Mouse (Mus musculus) midbrain, embryonic 10.5 days (tissue): Measurements from ENCODE around the gene Ugt1a6b. TPM values are rescaled to one million over a fixed set of nuclear protein-coding genes. Genes with fewer than 3 reads are reported as not detected.
A peak's percentile ranks its signal among the peaks of the same experiment; 100 is the strongest.

ENCODE experiments used
- DNase-seq: peaks from one replicate; pipeline ENCODE4 v3.0.0-alpha.2; 2017; ENCODE audit warnings: low spot score
- H3K27ac ChIP-seq: fragments of 300-500 bp; sonication (generic); replicated peaks from 2 replicates; pipeline ENCODE4 v1.5.1; 2016; ENCODE audit warnings: mild to moderate bottlenecking
- H3K27me3 ChIP-seq: fragments of 300-500 bp; sonication (generic); 2 replicates; pipeline ENCODE4 v1.6.1; 2016; ENCODE audit warnings: low read depth, mild to moderate bottlenecking; ENCODE audit not compliant: poor library complexity, severe bottlenecking
- H3K36me3 ChIP-seq: fragments of 300-500 bp; sonication (generic); 2 replicates; pipeline ENCODE4 v1.6.1; 2016; ENCODE audit warnings: mild to moderate bottlenecking, moderate library complexity
- H3K4me1 ChIP-seq: fragments of 300-500 bp; sonication (generic); 2 replicates; pipeline ENCODE4 v1.6.1; 2016
- H3K4me3 ChIP-seq: fragments of 300-500 bp; sonication (generic); 2 replicates; pipeline ENCODE4 v1.5.1; 2016; ENCODE audit warnings: mild to moderate bottlenecking, moderate library complexity
- H3K9me3 ChIP-seq: fragments of 300-500 bp; sonication (generic); replicated peaks from 2 replicates; pipeline ENCODE4 v1.6.1; 2016; ENCODE audit warnings: mild to moderate bottlenecking
- WGBS: fragments of 180-500 bp; shearing (Covaris S2); methylation state at CpG from one replicate; pipeline ENCODE4 v1.1.7; 2016; 5-methylcytosine and 5-hydroxymethylcytosine counted together
- polyA plus RNA-seq: library from polyadenylated mRNA; unstranded; fragments of >200 nt; fragmentation: Nextera tagmentation; extraction: Ambion mirVana; gene quantifications from 2 replicates; pipeline ENCODE4 v1.2.1, GENCODE M21; 2016

Ugt1a6b gene
- polyA plus RNA-seq, 1 experiment from 2014 or later = not detected

GRCm38 (mm10) chr1:88179657-88180056, 76.6 kb downstream of the Ugt1a6b start:
- Histone ChIP-seq H3K4me3 (no peak overlapping the region), H3K9me3 (peaks cover 22% of the 10 kb centered on the region), H3K27me3 (no peaks in the 10 kb centered on the region), H3K27ac (no peak overlapping the region), H3K4me1 (no peaks in the 10 kb centered on the region), H3K36me3 (no peaks in the 10 kb centered on the region)
- WGBS = 75% methylated on average over 1 of the region's 1 CpGs
- no peak for DNase-seq

- Histone ChIP-seq H3K4me3 (no peak overlapping the region), H3K27me3 (no peaks in the 10 kb centered on the region), H3K27ac (no peak overlapping the region), H3K4me1 (no peaks in the 10 kb centered on the region), H3K36me3 (no peaks in the 10 kb centered on the region), H3K9me3 (no peaks in the 10 kb centered on the region)
- no peak for DNase-seq
- 93% methylated on average over 5 of the region's 5 CpGs for WGBS
These were observed 83.4 kb downstream of the Ugt1a6b start for GRCm38 (mm10) chr1:88186325-88186935.

- no peaks in the 10 kb centered on the region for H3K9me3 ChIP-seq
- H3K36me3 ChIP-seq = no peaks in the 10 kb centered on the region
- no peaks in the 10 kb centered on the region for H3K4me1 ChIP-seq
- H3K27ac ChIP-seq = no peak overlapping the region
- H3K4me3 ChIP-seq = no peak overlapping the region
- 69% methylated on average over 3 of the region's 3 CpGs for WGBS
- no peaks in the 10 kb centered on the region for H3K27me3 ChIP-seq
- DNase-seq = no peak
These were observed 89.1 kb downstream of the Ugt1a6b start for GRCm38 (mm10) chr1:88192136-88192535.

DNA sequence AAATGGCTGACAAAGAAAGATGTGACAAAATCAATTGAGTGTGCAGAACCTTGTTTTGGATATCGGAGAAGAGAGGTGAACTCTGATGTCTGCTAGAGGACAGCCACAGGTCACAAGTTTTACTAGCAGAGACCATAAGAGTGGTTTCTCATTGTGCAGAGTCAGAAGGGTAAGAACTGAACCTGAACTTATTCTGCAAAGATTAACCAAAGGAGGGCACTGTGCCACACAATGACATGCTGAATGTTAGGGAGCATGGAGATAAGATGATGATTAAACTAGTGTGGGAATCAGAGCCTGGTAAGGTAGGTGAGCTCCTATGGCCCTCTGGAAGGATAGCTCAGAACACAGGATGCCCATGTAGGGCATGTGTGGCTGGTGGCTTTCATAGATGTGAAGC, 92.6 kb downstream of the Ugt1a6b start:
- no peaks in the 10 kb centered on the region for H3K9me3 ChIP-seq
- DNase-seq = no peak
- WGBS = 84% methylated on average over 1 of the region's 1 CpGs
- no peaks in the 10 kb centered on the region for H3K4me1 ChIP-seq
- H3K27me3 ChIP-seq = peaks cover 5% of the 10 kb centered on the region; the same call in 1 of the 2 replicates
- H3K4me3 ChIP-seq = no peak overlapping the region
- no peak overlapping the region for H3K27ac ChIP-seq
- no peaks in the 10 kb centered on the region for H3K36me3 ChIP-seq

DNA sequence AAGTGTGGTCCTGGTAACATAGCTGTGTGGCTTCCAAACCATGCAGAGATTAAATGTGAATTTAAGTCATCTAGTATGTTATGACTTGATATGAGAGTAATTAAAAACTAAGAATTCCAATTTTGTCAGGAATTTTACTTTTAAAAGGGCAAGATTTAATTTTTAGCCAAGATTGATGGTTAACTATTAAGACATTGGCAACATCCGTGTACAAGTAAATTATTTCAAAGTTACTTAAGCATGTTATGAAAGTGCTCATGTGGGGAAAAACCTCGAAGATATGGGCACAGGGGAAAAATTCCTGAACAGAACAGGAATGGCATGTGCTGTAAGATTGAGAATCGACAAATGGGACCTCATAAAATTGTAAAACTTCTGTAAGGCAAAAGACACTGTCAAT, 94.4 kb downstream of the Ugt1a6b start:
- H3K36me3 ChIP-seq = no peaks in the 10 kb centered on the region
- no peak overlapping the region for H3K27ac ChIP-seq
- 85% methylated on average over 3 of the region's 3 CpGs for WGBS
- DNase-seq = no peak
- peaks cover 5% of the 10 kb centered on the region for H3K27me3 ChIP-seq
- no peak overlapping the region for H3K4me3 ChIP-seq
- no peaks in the 10 kb centered on the region for H3K4me1 ChIP-seq
- H3K9me3 ChIP-seq = no peaks in the 10 kb centered on the region

DNA sequence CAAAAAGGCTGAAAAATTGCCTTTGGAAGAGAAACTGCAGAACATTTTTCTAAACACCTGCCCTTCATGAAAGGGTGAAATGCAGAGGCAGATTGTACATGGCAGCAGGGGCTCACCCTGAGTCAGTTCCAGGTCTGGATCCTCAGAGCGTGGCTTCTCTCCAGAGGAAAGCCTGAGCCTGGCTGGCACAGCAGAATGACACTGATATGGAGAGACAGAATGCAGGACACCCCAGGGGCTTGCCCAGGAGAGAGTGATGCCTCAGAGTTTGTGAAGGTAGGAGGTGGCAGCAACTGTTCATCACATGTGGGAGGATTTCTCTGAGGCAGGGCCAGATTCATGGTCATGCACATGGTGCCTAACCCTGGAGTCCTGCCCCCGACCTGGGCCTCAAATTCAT, 96.9 kb downstream of the Ugt1a6b start:
- peaks cover 13% of the 10 kb centered on the region for H3K27me3 ChIP-seq
- DNase-seq = no peak
- WGBS = 70% methylated on average over 2 of the region's 2 CpGs
- H3K36me3 ChIP-seq = 0 out of 2 replicates have a peak, but pooled peaks cover 5% of the 10 kb centered on the region
- H3K4me3 ChIP-seq = no peak overlapping the region
- H3K27ac ChIP-seq = no peak overlapping the region
- H3K4me1 ChIP-seq = peaks cover under 1% of the 10 kb centered on the region
- peaks cover 13% of the 10 kb centered on the region for H3K9me3 ChIP-seq

- no peak for DNase-seq
- H3K27me3 ChIP-seq = peaks cover 14% of the 10 kb centered on the region
- 82% methylated on average over 7 of the region's 7 CpGs for WGBS
These were observed 97.4 kb downstream of the Ugt1a6b start, which contains the start of gene Ugt1a2 for GRCm38 (mm10) chr1:88200456-88200855. Gene Ugt1a2 (plus strand): TSS chr1:88200601.

GRCm38 (mm10) chr1:88205294-88205922, 102.4 kb downstream of the Ugt1a6b start, which contains the start of gene Dnajb3:
Gene Dnajb3 (minus strand): TSS chr1:88205782.
- Histone ChIP-seq H3K27me3 (peaks cover 22% of the 10 kb centered on the region), H3K4me3 (peak within 1 kb of the TSS; percentile 54), H3K36me3 (0 out of 2 replicates have a peak, but pooled peaks cover 5% of the 10 kb centered on the region), H3K27ac (peak within 1 kb of the TSS; percentile 89), H3K4me1 (peaks cover 11% of the 10 kb centered on the region), H3K9me3 (peaks cover 17% of the 10 kb centered on the region)
- peak; percentile 88 for DNase-seq
- 7% methylated on average over 62 of the region's 62 CpGs for WGBS

More at GRCm38 (mm10) chr1:88200456-88200855, 97.4 kb downstream of the Ugt1a6b start, which contains the start of gene Ugt1a2:
- Histone ChIP-seq H3K9me3 (peaks cover 14% of the 10 kb centered on the region), H3K36me3 (0 out of 2 replicates have a peak, but pooled peaks cover 5% of the 10 kb centered on the region), H3K4me3 (no peak within 1 kb of the TSS), H3K4me1 (peaks cover 5% of the 10 kb centered on the region), H3K27ac (no peak within 1 kb of the TSS)

GRCm38 (mm10) chr1:88206843-88207479, 103.9 kb downstream of the Ugt1a6b start:
- H3K27ac ChIP-seq = no peak overlapping the region
- 76% methylated on average over 2 of the region's 2 CpGs for WGBS
- no peak for DNase-seq

GRCm38 (mm10) chr1:88211812-88212211, 108.8 kb downstream of the Ugt1a6b start, which contains the start of gene Ugt1a1:
Gene Ugt1a1 (plus strand): TSS chr1:88211959.
- H3K9me3 ChIP-seq = peaks cover 3% of the 10 kb centered on the region

More at GRCm38 (mm10) chr1:88206843-88207479, 103.9 kb downstream of the Ugt1a6b start:
- H3K36me3 ChIP-seq = 0 out of 2 replicates have a peak, but pooled peaks cover 5% of the 10 kb centered on the region
- peaks cover 11% of the 10 kb centered on the region for H3K4me1 ChIP-seq
- H3K9me3 ChIP-seq = peaks cover 17% of the 10 kb centered on the region
- peaks cover 22% of the 10 kb centered on the region for H3K27me3 ChIP-seq
- no peak overlapping the region for H3K4me3 ChIP-seq

DNA sequence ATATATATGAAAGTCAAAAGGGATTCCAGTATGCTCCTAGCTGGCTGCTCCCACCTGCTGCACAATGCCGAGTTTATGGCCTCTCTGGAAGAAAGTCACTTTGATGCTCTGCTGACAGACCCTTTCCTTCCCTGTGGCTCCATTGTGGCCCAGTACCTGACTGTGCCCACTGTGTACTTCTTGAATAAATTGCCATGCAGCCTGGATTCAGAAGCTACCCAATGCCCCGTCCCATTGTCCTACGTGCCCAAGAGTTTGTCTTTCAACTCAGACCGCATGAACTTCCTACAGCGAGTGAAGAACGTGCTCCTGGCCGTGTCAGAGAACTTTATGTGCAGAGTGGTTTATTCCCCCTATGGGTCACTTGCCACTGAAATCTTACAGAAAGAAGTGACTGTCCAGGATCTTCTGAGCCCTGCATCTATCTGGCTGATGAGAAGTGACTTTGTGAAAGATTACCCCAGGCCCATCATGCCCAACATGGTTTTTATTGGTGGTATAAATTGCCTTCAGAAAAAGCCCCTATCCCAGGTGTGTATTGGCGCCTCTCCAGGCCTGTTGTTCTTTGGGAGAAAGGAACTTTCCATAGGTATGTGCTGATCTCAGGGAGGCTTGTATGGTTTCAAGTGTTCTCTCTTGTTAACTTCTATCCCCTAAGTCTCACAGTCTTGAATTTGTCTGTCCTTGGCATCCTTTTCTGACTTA, 109.4 kb downstream of the Ugt1a6b start:
- no peak overlapping the region for H3K4me3 ChIP-seq
- 64% methylated on average over 8 of the region's 8 CpGs for WGBS

More at GRCm38 (mm10) chr1:88211812-88212211, 108.8 kb downstream of the Ugt1a6b start, which contains the start of gene Ugt1a1:
- DNase-seq = peak; percentile 20
- WGBS = 71% methylated on average over 8 of the region's 8 CpGs
- Histone ChIP-seq H3K4me1 (no peaks in the 10 kb centered on the region), H3K4me3 (no peak within 1 kb of the TSS), H3K27ac (no peak within 1 kb of the TSS), H3K36me3 (no peaks in the 10 kb centered on the region), H3K27me3 (peaks cover 8% of the 10 kb centered on the region; the same call in 1 of the 2 replicates)

GRCm38 (mm10) chr1:88213061-88213460, 110.0 kb downstream of the Ugt1a6b start:
- 81% methylated on average over 1 of the region's 1 CpGs for WGBS
- Histone ChIP-seq H3K27me3 (no peaks in the 10 kb centered on the region), H3K36me3 (no peaks in the 10 kb centered on the region), H3K27ac (no peak overlapping the region), H3K9me3 (peaks cover 3% of the 10 kb centered on the region), H3K4me1 (no peaks in the 10 kb centered on the region), H3K4me3 (no peak overlapping the region)
- no peak for DNase-seq

More for the DNA sequence above, 109.4 kb downstream of the Ugt1a6b start:
- H3K27me3 ChIP-seq = 0 out of 2 replicates have a peak, but pooled peaks cover 1% of the 10 kb centered on the region
- H3K4me1 ChIP-seq = no peaks in the 10 kb centered on the region
- H3K9me3 ChIP-seq = peaks cover 3% of the 10 kb centered on the region
- H3K27ac ChIP-seq = no peak overlapping the region
- peak; percentile 25 for DNase-seq
- H3K36me3 ChIP-seq = no peaks in the 10 kb centered on the region
